Mouse (Mus musculus) heart, adult 2 months (tissue): ENCODE results near the gene Vmn1r19. TPM values are rescaled to one million over a fixed set of nuclear protein-coding genes. Genes with fewer than 3 reads are reported as not detected.
"Not testable (repeated sequence)": the region's sequence is repeated elsewhere in the genome, so short reads cannot be mapped to it uniquely, and the experiment has no call there.

ENCODE experiments used
- DNase-seq, 2 experiments: peaks; one replicate each; pipeline ENCODE4 v3.0.0; 2021
- H3K27ac ChIP-seq: fragments of 200-600 bp; 2 replicates; pipeline ENCODE4 v1.8.1; 2022
- H3K27me3 ChIP-seq: fragments of 200-500 bp; 2 replicates; pipeline ENCODE4 v1.6.1; 2012; ENCODE audit warnings: mild to moderate bottlenecking, low read length, inconsistent platforms, mixed read lengths; ENCODE audit not compliant: control insufficient read depth, insufficient read depth
- H3K36me3 ChIP-seq: fragments of 200-500 bp; 2 replicates; pipeline ENCODE4 v1.6.1; 2012; ENCODE audit warnings: low read length, inconsistent platforms; ENCODE audit not compliant: control insufficient read depth, insufficient read depth
- H3K4me1 ChIP-seq: fragments of 200-500 bp; 2 replicates; pipeline ENCODE4 v1.6.1; 2011; ENCODE audit warnings: low read length; ENCODE audit not compliant: control insufficient read depth, insufficient read depth
- H3K4me3 ChIP-seq: fragments of 200-600 bp; 2 replicates; pipeline ENCODE4 v1.8.1; 2022
- H3K79me2 ChIP-seq: fragments of 200-500 bp; replicated peaks from 2 replicates; pipeline ENCODE4 v1.6.1; 2012; ENCODE audit warnings: mild to moderate bottlenecking, inconsistent platforms, low read length, moderate library complexity, mixed read lengths; ENCODE audit not compliant: control insufficient read depth, insufficient read depth
- H3K9ac ChIP-seq: fragments of 200-500 bp; 2 replicates; pipeline ENCODE4 v1.6.1; 2012; ENCODE audit warnings: low read depth, mild to moderate bottlenecking, control low read depth, inconsistent platforms, low read length, mixed read lengths
- CTCF ChIP-seq: fragments of 200-600 bp; IDR thresholded peaks from 2 replicates; pipeline ENCODE4 v1.8.1; 2022; ENCODE audit warnings: antibody characterized with exemption, mild to moderate bottlenecking, moderate library complexity
- EP300 ChIP-seq: fragments of 200-500 bp; IDR thresholded peaks from 2 replicates; pipeline ENCODE4 v1.6.1; 2011; ENCODE audit warnings: low read depth, low read length, control low read depth; ENCODE audit not compliant: insufficient read depth
- POLR2A ChIP-seq: fragments of 200-500 bp; IDR thresholded peaks from 2 replicates; pipeline ENCODE4 v1.6.1; 2011; ENCODE audit warnings: mild to moderate bottlenecking, low read depth, low read length, control low read depth; ENCODE audit not compliant: insufficient read depth
- WGBS: fragments of 180-500 bp; shearing (Covaris S2); methylation state at CpG from one replicate; pipeline ENCODE4 v1.1.7; 2018; 5-methylcytosine and 5-hydroxymethylcytosine counted together
- intact Hi-C: fragments of 180-260 bp; cut with DNase I; formaldehyde crosslinking; loops from one replicate; pipeline ENCODE4 v1.15.1; 2025
- long read RNA-seq: library from polyadenylated mRNA; stranded (forward); transcript quantifications from one replicate; pipeline ENCODE4 v2.0.0, GENCODE M21; 2021
- polyA plus RNA-seq: library from polyadenylated mRNA; depleted of rRNA; stranded (reverse); fragments of >200 nt; gene quantifications from 2 replicates; pipeline ENCODE4 v1.2.3, GENCODE M21; 2012; rRNA removed
- total RNA-seq, 2 experiments: library from RNA; stranded (reverse); gene quantifications; 2 replicates each; pipeline ENCODE4 v1.2.3; 2021

Gene Vmn1r19
- total RNA-seq: not detected
- not detected in 2 replicates for polyA plus RNA-seq
- long read RNA-seq: 0 reads

DNA sequence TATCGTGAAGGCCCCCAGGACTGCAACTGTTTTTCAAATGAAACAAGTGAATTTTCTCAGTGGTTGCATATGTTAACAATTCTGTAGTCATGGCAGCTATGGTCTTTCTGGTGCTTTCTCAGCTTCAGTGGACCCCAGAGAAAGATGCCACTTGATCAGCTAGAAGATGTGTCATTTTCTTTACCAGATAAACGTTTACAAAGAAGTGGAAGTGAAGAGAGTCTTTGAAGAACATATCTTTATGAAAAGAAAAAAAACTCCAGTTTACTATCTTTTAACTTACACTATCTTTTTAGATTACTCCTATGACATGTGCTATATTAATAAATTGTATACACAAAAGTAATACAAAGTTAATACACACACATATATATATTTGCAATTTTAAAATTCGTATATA, at the start of gene Vmn1r19:
Vmn1r19 (plus strand) TSS at position 301 of the 400 bp plus-strand sequence.
- H3K4me1 ChIP-seq, H3K36me3 ChIP-seq, H3K27me3 ChIP-seq, H3K79me2 ChIP-seq, intact Hi-C loops, H3K4me3 ChIP-seq, H3K27ac ChIP-seq, DNase-seq, H3K9ac ChIP-seq: not testable (repeated sequence)
- 45% methylated on average over 3 of the region's 3 CpGs for WGBS

DNA sequence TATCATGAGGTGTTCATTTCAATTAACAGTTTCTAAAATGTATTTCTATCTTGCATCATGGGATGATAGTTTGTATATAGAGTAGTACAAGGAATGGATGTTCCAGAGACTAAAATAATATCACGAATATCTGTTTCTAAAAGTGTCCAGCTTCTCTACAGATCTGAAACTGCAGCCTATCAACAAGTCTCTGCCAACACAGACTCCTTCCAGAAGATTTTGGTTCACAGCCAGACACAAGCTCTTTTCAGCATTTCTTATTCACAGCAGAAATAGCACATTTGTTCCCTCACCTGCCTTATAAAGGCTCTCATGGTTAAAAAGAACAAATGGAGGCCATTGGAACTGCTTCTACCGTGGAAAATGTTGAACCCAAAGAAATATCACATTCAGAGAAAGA, 46.7 kb upstream of the Vmn1r19 start:
- H3K27me3 ChIP-seq: no peaks in the 10 kb centered on the region
- intact Hi-C loops: no loop called here
- H3K79me2 ChIP-seq: no peaks in the 10 kb centered on the region
- H3K36me3 ChIP-seq: no peaks in the 10 kb centered on the region
- DNase-seq: no peak
- H3K4me3 ChIP-seq: no peak overlapping the region
- H3K4me1 ChIP-seq: no peaks in the 10 kb centered on the region
- H3K27ac ChIP-seq: no peak overlapping the region
- WGBS: 48% methylated on average over 2 of the region's 2 CpGs
- no peak overlapping the region for H3K9ac ChIP-seq
- TF ChIP-seq CTCF: no peak
- no peak for TF ChIP-seq POLR2A
- no peak for TF ChIP-seq EP300

DNA sequence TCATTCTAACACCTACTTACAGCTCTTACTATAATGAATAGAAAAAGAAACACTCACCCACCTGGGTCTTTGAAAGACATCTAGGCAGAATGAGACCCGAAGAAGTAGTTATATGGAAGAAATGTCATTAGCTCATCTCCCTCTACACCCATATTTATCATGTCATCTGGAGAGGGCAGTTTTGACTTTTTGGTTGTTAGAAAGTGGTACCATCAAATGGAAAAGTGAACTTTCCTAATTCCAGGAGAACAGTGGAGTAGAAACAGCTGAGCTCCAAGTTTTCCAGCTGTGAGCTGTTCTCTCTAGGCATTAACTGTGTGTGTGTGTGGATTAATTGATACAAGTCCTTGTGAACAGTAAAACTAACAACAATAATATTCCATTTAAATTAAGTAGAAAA, 40.0 kb upstream of the Vmn1r19 start, which contains the start of gene Vmn1r17:
Vmn1r17 (minus strand) TSS at position 101 of the 400 bp plus-strand sequence.
- Histone ChIP-seq H3K36me3 (no peaks in the 10 kb centered on the region), H3K4me3 (no peak within 1 kb of the TSS), H3K79me2 (no peaks in the 10 kb centered on the region), H3K27me3 (no peaks in the 10 kb centered on the region), H3K4me1 (no peaks in the 10 kb centered on the region), H3K9ac (no peak within 1 kb of the TSS), H3K27ac (no peak within 1 kb of the TSS)
- no peak for TF ChIP-seq EP300
- no peak for TF ChIP-seq POLR2A
- no peak for TF ChIP-seq CTCF
- WGBS: 84% methylated on average over 1 of the region's 1 CpGs
- DNase-seq: no peak
- intact Hi-C loops: no loop called here

DNA sequence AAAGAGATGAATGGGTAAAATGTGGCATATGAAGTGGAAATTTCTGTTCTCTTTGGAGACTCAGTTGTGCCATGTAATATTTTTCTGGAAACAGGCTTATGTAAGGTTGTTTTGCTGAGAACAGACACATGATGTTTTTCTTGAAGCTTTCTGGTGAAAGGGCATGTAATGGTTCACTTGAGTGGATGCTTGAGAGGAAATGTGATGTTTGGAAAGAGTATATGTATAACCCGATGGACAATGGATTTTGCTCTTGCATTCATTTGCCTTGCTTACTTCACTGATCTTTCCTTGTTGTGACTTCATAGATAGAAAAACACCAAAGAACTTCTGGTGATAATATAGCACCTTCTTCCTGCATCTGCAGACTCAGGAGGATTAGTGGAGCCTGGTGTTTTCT, 37.7 kb upstream of the Vmn1r19 start:
- H3K27ac ChIP-seq, DNase-seq, H3K27me3 ChIP-seq, H3K9ac ChIP-seq, H3K79me2 ChIP-seq, H3K4me1 ChIP-seq, H3K36me3 ChIP-seq, H3K4me3 ChIP-seq, intact Hi-C loops: not testable (repeated sequence)
- 80% methylated on average over 1 of the region's 1 CpGs for WGBS

DNA sequence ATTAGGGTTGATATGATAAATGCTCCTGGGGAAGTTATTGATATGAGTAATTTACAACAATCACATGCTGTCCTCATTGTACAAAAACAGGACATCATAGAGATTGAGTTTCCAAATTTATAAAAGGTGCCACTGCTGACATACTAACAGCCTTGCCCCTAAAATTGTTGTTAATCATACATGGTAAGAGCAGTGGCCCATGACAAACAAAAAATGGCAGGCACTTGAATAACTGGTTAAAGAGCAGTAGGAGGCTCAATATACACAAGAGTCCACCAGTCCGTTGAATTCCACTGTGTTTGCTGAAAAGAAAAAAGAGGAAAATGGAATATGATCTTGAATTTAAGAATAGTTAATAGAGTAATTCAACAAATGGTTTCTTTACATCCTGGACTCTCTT, 36.1 kb upstream of the Vmn1r19 start:
- H3K4me1 ChIP-seq: no peaks in the 10 kb centered on the region
- 91% methylated on average over 1 of the region's 1 CpGs for WGBS

DNA sequence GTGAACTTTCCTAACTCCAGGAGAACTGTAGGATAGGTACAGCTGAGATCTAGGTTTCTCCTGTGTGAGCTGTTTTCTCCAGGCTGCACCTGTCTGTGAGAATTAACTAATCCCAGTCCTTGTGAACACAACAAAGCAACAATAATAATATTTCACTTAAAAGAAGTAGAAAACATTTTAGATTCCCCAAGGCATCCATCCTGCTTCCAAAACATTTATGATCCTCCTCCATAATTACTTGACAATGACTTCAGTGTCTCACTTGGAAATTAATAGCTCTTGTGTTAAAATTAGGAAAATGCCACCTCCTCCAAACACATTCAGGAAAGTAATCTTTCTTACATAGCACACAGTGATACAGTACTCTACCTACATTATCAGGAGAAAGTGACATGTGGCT, 7.9 kb upstream of the Vmn1r19 start, which contains the start of gene Vmn1r18:
Vmn1r18 (minus strand) TSS at position 101 of the 400 bp plus-strand sequence.
- DNase-seq: no peak
- intact Hi-C loops: no loop called here
- Histone ChIP-seq H3K79me2 (no peaks in the 10 kb centered on the region), H3K27ac (no peak within 1 kb of the TSS), H3K4me3 (no peak within 1 kb of the TSS), H3K9ac (no peak within 1 kb of the TSS), H3K27me3 (no peaks in the 10 kb centered on the region), H3K36me3 (no peaks in the 10 kb centered on the region), H3K4me1 (no peaks in the 10 kb centered on the region)
- TF ChIP-seq POLR2A (no peak), EP300 (no peak), CTCF (no peak)

More for the DNA sequence above, 36.1 kb upstream of the Vmn1r19 start:
- TF ChIP-seq EP300 (no peak), CTCF (no peak), POLR2A (no peak)
- Histone ChIP-seq H3K9ac (no peak overlapping the region), H3K4me3 (no peak overlapping the region), H3K79me2 (no peaks in the 10 kb centered on the region), H3K36me3 (no peaks in the 10 kb centered on the region), H3K27me3 (no peaks in the 10 kb centered on the region), H3K27ac (no peak overlapping the region)
- DNase-seq: no peak
- intact Hi-C loops: no loop called here

DNA sequence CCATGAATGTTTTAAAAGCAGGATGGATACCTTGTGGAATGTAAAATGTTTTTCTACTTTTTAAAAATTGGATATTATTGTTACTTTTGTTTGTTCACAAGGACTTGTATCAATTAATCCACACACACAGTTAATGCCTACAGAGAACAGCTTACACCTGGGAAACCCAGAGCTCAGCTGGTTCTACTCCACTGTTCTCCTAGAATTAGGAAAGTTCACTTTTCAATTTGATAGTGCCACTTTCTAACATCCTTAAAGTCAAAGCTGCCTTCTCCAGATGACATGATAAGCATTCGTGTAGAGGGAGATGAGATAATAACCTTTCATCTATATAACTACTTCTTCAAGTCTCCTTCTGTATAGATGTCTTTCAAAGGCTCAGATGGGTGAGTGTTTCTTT, 25.1 kb downstream of the Vmn1r19 start, which contains the start of gene Vmn1r20:
Vmn1r20 (plus strand) TSS at position 301 of the 400 bp plus-strand sequence.
- TF ChIP-seq CTCF (no peak), EP300 (no peak), POLR2A (no peak)
- no peaks in the 10 kb centered on the region for H3K79me2 ChIP-seq
- no peak within 1 kb of the TSS for H3K4me3 ChIP-seq
- intact Hi-C loops: no loop called here
- H3K27ac ChIP-seq: no peak within 1 kb of the TSS
- H3K27me3 ChIP-seq: no peaks in the 10 kb centered on the region
- WGBS: 35% methylated on average over 1 of the region's 1 CpGs
- no peak for DNase-seq
- no peaks in the 10 kb centered on the region for H3K36me3 ChIP-seq
- H3K4me1 ChIP-seq: no peaks in the 10 kb centered on the region
- H3K9ac ChIP-seq: no peak within 1 kb of the TSS
